Mouse (Mus musculus): ENCODE measurements around the gene Nufip2. TPM values are rescaled to one million over a fixed set of nuclear protein-coding genes. Genes with fewer than 3 reads are reported as not detected.

Gene Nufip2
- polyA plus RNA-seq, 1 experiment = 13.1 TPM

DNA sequence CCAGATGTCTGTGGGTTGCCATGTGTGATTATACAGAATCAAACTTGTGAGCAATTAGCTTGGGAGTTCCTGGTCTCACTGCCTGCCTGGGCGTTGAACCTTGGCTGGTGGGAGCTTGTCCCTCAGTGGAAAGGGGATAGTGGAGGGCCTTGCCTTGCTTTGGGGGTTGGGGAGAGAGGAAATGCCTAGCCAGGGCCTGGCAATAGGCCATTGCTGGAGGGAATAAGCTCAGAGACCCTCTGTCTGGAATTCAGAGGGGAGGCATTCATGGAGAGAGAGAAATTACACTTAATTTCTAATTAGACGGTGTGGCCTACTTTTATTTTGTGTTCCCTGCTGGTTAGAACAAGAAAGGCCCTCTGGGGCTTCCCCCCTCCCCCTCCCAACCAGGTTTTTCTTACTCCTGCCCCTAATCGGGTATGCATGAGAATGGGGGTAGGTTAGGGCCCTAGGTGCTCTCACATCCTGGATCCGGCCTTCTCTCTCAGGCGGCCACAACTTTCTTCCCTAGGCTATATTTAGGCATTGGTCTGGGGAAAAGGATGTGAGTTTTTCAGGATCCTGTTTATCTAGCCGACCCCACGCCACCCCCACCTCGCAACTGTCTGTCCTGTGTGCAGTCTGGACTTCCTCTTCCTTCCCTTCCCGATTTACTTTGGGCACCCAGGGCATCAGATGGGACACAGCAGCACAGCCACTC lies 89.9 kb downstream of the Nufip2 start:
- H3K4me3 ChIP-seq (ENCODE audit: insufficient read depth, low read depth, low read length) = no peak overlapping the region
- peak overlapping the region; percentile 73 for H3K27ac ChIP-seq (replicated peaks; ENCODE audit: low read depth, low read length)
- peaks cover 46% of the 10 kb centered on the region for H3K4me1 ChIP-seq (ENCODE audit: control insufficient read depth, insufficient read depth, insufficient read length, low read length)

DNA sequence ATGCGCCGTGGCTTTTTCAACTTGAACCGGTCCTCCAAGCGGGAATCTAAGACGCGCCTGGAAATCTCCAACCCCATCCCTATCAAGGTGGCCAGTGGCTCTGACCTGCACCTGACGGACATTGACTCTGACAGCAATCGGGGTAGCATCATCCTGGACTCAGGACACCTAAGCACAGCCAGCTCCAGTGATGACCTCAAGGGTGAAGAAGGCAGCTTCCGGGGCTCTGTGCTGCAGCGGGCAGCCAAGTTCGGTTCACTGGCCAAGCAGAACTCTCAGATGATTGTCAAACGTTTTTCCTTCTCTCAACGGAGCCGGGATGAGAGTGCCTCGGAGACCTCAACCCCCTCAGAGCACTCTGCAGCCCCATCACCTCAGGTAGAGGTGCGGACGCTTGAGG lies 91.5 kb downstream of the Nufip2 start:
- H3K27ac ChIP-seq (replicated peaks; ENCODE audit: low read depth, low read length) = no peak overlapping the region
- no peak overlapping the region for H3K4me3 ChIP-seq (ENCODE audit: insufficient read depth, low read depth, low read length)
- H3K4me1 ChIP-seq (ENCODE audit: control insufficient read depth, insufficient read depth, insufficient read length, low read length) = peaks cover 42% of the 10 kb centered on the region

DNA sequence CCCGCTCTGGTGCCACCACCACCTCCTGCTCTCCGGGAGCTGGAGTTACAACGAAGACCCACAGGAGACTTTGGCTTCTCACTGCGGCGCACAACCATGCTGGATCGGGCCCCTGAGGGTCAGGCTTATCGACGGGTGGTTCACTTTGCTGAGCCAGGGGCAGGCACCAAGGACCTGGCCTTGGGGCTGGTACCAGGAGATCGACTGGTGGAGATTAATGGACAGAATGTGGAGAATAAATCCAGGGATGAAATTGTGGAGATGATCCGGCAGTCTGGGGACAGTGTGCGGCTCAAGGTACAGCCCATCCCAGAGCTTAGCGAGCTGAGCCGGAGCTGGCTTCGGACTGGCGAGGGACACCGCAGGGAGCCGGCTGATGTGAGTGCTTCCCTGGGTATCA lies 92.0 kb downstream of the Nufip2 start:
- H3K4me3 ChIP-seq (ENCODE audit: insufficient read depth, low read depth, low read length) = no peak overlapping the region
- H3K4me1 ChIP-seq (ENCODE audit: control insufficient read depth, insufficient read depth, insufficient read length, low read length) = peaks cover 38% of the 10 kb centered on the region
- peak overlapping the region; percentile 62 for H3K27ac ChIP-seq (replicated peaks; ENCODE audit: low read depth, low read length)

DNA sequence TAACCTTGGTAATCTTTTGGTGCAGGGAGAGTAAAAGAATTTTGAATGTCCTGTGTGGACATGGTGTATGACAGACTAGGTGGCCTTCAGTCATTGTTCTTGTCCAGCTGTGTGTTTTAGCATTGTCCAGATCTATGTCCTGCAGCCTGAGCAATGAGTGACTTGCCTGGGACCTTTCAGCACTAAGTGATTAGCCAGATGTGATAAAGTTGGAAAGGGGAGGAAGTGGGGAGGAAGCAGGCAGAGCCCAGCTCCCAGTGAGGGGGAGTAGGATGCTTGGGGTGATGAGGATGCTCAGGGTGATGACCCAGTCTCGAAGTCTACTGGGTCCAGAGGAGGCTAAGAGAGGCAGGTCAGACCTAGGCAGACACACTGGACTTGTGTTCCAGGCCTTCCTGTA lies 93.3 kb downstream of the Nufip2 start:
- Histone ChIP-seq H3K4me3 (ENCODE audit: insufficient read depth, low read depth, low read length) (no peak overlapping the region), H3K27ac (replicated peaks; ENCODE audit: low read depth, low read length) (peak overlapping the region; percentile 56), H3K4me1 (ENCODE audit: control insufficient read depth, insufficient read depth, insufficient read length, low read length) (peaks cover 50% of the 10 kb centered on the region)

DNA sequence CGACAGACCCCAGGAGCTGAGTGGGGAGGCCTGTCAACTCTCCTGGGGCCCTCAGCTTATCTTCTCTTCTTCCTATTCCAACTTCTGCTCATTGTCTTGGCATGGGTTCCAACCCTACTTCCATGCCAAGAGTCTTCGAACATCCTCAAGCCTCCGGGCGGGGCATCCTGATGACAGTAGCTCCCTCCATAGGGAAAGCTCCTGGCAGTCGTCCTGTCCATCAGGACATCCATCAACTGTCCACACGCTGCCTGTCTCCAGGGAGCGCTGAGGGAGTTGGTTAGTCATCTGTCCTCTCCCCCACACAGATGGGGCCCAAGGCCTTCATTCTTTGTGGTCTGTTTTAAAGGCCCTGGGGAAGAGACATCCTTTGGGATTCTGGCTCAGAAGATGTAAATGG lies 95.1 kb downstream of the Nufip2 start:
- peaks cover 63% of the 10 kb centered on the region for H3K4me1 ChIP-seq (ENCODE audit: control insufficient read depth, insufficient read depth, insufficient read length, low read length)
- peak overlapping the region; percentile 18; the same call in 1 of the 2 replicates for H3K27ac ChIP-seq (replicated peaks; ENCODE audit: low read depth, low read length)
- no peak overlapping the region for H3K4me3 ChIP-seq (ENCODE audit: insufficient read depth, low read depth, low read length)

DNA sequence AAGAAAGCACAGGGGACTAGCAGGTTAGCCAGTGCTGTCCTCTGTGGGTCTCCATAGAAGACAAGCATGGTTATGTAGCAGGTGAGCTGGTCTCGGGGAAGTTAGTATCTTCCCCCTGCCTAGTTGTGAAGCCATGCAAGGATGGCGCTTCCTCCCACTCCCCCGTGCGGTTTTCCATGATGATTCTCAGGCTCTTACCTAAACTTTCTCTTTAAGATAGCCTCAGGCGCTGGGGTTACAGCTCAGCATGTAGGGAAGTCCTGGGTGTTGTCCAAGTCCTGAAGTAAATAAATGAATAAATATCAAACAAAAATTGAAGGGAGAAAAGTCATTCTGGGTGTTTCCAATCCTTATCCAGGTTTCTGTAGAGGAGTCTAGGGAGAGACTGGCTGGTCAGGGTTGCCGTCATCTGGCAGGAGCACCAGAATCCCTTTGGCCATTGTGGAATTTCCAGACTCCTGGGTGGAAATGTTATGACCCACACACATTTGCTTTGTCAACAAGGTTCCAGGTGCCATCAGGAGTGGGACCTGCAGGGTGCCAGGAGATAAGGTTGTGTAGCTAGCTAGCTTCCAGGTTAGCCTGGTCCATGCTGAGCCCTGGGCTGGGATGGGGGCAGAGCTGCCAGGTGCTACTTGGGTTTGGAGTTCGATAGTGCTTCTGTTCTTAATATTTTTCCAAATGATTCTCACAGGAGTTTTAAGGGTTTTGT lies 96.3 kb downstream of the Nufip2 start:
- Histone ChIP-seq H3K4me3 (ENCODE audit: insufficient read depth, low read depth, low read length) (no peak overlapping the region), H3K27ac (replicated peaks; ENCODE audit: low read depth, low read length) (0 out of 2 replicates have a peak overlapping the region, but pooled peaks have one; percentile 8), H3K4me1 (ENCODE audit: control insufficient read depth, insufficient read depth, insufficient read length, low read length) (peaks cover 65% of the 10 kb centered on the region)

DNA sequence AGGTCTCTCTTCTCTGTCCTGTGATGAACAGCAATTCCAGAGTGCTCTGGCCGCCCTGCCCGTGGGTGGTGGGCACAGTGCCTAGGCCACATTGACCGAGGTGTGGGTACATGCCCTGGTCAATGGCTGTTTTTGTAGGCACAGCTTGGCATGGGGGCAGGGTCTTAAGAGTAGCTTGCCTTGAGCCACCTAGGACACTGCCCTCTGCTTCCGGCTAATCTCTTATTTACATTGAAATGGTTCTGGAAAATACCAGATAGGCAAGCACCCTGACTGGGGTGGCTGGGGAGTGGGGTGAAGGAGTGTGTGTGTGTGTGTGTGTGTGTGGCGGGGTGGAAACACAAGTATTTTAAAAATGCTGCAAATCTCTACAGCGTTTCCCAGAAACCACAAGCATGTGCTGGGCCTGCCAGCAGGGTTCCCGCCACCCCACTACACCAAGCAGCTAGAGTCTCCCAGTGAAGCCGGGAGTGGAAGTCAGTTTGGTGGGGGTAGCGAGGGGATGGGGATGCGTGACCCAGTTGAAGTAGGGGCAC lies 97.3 kb downstream of the Nufip2 start:
- peak overlapping the region; percentile 52 for H3K27ac ChIP-seq (replicated peaks; ENCODE audit: low read depth, low read length)
- H3K4me3 ChIP-seq (ENCODE audit: insufficient read depth, low read depth, low read length) = no peak overlapping the region
- H3K4me1 ChIP-seq (ENCODE audit: control insufficient read depth, insufficient read depth, insufficient read length, low read length) = peaks cover 56% of the 10 kb centered on the region

DNA sequence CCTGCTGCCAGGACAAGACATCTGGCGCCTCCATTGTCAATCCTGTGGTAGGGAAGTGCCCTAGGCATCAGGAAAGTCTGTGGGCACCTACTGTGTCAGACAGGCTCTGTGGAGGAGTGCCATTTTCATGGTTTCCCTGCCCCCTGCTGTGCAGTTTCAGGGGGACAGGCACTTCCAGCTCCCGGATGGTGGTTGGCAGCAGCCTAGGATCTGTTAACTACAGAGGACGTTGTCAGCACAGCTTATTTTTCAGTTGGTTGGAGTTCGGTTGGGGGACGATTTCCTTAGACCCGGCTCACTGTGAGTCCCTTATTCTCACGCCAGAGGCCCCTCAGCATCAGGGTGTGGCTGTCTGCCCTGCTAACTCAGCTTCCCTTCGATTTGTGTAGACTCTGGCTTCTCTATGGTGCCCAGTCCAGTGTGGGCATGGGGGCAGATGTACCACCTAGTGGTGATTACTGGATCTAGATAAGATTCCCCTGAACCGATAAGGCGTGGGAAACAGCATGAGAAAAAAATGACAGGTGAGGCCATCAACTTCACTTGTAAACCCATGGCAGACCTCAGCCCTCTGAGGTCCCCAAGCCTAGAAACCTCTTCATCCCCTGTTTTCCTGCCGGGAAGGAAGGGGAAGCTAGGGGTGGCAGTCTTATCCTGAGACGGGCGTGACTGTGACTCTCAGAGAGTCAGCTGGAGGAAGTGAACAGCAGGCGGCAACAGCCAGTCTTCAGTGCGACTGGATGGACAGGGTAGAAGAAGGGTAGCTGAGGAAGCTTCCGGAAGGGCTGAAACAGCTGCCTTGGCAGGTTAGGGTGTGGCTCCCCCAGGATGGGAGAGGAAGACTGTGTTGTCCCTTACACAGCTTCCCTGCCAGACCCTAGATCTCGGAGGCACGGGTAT lies 98.0 kb downstream of the Nufip2 start:
- Histone ChIP-seq H3K4me3 (ENCODE audit: insufficient read depth, low read depth, low read length) (0 out of 2 replicates have a peak overlapping the region, but pooled peaks have one; percentile 2), H3K4me1 (ENCODE audit: control insufficient read depth, insufficient read depth, insufficient read length, low read length) (peaks cover 53% of the 10 kb centered on the region), H3K27ac (replicated peaks; ENCODE audit: low read depth, low read length) (peak overlapping the region; percentile 92)

DNA sequence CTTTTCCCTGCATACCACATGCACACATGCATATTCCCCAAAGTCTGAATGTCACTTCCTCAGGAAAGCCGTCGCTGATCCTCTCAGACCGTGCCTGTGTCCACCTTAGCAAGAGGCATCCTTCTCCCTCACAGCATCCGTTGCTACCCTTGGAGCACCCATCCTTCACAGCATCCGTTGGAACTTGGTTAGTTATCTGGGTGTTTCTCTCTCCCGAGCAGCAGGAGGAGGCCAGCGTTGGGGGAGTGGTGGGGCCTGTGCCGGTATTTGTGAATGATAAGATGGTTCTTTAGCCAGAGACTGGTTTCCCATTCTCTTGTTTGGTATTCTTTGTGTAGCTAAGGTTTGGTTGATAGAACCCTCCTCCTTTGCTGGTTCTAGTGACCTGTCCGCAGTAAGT lies 98.9 kb downstream of the Nufip2 start:
- Histone ChIP-seq H3K27ac (replicated peaks; ENCODE audit: low read depth, low read length) (peak overlapping the region; percentile 92), H3K4me1 (ENCODE audit: control insufficient read depth, insufficient read depth, insufficient read length, low read length) (peaks cover 53% of the 10 kb centered on the region), H3K4me3 (ENCODE audit: insufficient read depth, low read depth, low read length) (no peak overlapping the region)

DNA sequence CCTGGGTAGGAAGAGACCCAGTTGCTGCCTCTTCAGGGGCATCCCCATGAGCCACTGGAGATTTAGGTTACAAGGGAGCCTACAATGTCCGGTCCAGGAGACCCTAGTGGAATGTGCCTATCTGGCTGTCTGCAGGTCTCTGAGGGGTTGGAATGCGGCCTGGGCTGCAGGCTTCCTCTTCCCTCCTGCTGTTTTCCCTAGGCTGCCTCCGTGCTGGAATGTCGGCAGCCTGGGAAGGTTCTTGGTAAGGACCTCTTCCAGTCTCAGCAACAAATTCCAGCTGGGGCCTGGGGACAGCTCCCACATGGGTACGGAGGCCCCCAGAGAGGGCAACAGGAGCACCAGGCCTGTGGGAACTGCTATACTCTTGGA lies 99.4 kb downstream of the Nufip2 start:
- Histone ChIP-seq H3K27ac (replicated peaks; ENCODE audit: low read depth, low read length) (peak overlapping the region; percentile 92), H3K4me1 (ENCODE audit: control insufficient read depth, insufficient read depth, insufficient read length, low read length) (peaks cover 56% of the 10 kb centered on the region), H3K4me3 (ENCODE audit: insufficient read depth, low read depth, low read length) (no peak overlapping the region)

DNA sequence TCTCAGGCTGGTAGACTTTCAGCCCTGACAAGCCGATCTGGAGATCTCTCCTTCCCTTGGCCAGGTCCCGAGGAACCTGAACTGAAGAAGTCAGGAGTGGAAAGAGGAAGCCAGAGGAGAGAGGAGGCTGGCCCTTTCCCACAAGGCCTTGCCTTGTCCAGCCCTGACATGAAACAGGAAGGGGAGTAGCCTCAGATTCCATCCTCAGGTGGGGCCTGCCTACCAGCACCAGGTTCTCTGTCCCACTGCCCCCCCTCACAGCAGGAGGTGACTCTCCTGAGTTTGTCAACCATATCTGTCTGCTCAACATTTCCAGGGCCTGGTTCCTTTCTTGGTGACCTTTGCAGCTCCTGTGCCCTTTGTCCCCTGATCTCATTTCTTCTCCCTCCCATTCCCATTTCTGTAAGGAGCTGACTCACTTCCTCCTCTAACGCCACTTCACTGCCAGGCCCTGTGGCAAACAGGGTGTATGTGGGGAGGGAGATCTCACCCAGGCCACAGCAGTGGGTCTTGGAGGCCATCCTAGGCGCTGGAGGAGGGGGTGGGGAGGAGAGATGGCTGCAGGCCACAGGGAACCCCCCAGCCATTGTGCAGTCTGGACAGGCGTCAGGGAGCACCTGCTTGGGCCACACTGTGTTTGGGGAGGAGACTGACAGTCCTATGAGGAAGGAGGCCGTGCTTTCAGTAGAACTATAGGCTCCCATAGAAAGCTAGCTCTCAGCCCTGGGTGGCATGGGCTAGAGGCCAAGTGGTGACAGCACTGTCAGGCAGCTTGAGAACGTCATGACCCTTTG lies 100.0 kb downstream of the Nufip2 start:
- Histone ChIP-seq H3K27ac (replicated peaks; ENCODE audit: low read depth, low read length) (peak overlapping the region; percentile 92), H3K4me1 (ENCODE audit: control insufficient read depth, insufficient read depth, insufficient read length, low read length) (peaks cover 56% of the 10 kb centered on the region), H3K4me3 (ENCODE audit: insufficient read depth, low read depth, low read length) (no peak overlapping the region)

DNA sequence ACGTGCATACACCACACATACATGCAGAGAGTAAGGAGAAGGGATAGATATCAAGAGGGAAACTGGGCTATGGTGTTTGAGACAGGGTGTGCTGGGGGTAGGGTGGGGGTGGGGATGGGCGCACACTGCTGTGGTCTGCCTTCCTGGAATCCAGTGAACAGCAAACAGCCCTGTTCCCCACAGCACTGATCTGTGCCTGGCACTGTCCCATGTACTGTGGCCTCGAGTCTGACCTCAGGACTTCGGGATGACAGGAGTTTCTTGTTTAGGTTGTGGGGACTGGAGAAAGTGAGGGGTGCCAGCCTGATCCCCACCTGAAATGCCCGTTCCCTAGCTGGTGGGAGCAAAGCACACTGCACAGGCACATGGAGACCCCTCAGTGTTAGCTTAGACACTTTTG lies 101.8 kb downstream of the Nufip2 start, which contains the start of gene Gm10277:
Gene Gm10277, minus strand, starts transcription at position 41 of the 400 bp plus-strand sequence.
- peak within 1 kb of the TSS; percentile 92 for H3K27ac ChIP-seq (replicated peaks; ENCODE audit: low read depth, low read length)
- no peak within 1 kb of the TSS for H3K4me3 ChIP-seq (ENCODE audit: insufficient read depth, low read depth, low read length)
- peaks cover 59% of the 10 kb centered on the region for H3K4me1 ChIP-seq (ENCODE audit: control insufficient read depth, insufficient read depth, insufficient read length, low read length)

DNA sequence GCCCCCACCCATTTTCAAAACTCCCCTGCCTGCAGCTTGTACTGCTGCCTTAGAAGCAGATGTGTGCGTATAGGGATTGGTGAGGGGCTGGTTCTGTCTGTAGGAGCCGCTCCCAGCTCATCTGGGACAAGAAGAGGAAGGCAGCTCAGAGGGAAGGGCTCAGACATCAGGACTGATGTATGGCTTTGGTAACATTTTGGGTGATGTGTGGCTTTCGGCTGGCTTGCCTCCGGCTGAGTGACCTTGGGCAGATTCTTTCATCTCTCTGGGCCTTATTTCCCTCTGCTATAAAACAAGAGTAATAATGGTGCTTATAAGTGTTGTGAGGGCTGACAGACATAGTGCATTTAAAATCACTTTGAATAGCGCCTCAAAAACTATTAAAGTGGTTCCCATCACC lies 103.6 kb downstream of the Nufip2 start:
- peaks cover 43% of the 10 kb centered on the region for H3K4me1 ChIP-seq (ENCODE audit: control insufficient read depth, insufficient read depth, insufficient read length, low read length)
- no peak overlapping the region for H3K4me3 ChIP-seq (ENCODE audit: insufficient read depth, low read depth, low read length)
- no peak overlapping the region for H3K27ac ChIP-seq (replicated peaks; ENCODE audit: low read depth, low read length)

DNA sequence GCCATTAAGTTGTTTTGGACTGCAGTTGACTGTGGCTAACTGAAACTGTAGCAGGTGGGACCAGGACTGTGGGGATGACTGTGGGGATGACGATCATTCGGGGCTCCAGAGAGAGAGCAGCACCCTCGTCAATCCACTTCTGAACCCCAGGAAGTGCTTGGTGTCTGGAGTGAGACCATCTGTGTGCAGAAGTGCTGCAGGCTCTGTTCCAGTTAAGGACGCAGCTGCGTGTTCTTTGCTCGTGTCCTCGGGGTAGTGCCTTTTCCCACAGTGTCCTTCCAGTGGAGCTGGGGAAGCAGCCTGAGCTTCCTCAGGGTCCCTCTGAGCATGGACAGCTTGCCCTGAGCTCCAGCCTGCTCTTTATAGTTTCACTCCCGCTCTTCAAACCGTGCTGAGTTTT lies 104.3 kb downstream of the Nufip2 start:
- peak overlapping the region; percentile 66; the same call in 1 of the 2 replicates for H3K27ac ChIP-seq (replicated peaks; ENCODE audit: low read depth, low read length)
- H3K4me1 ChIP-seq (ENCODE audit: control insufficient read depth, insufficient read depth, insufficient read length, low read length) = peaks cover 39% of the 10 kb centered on the region
- H3K4me3 ChIP-seq (ENCODE audit: insufficient read depth, low read depth, low read length) = no peak overlapping the region
